Mouse (Mus musculus) kidney, embryonic 14.5 days (tissue): ENCODE results near the gene Zfp729a. TPM values are rescaled to one million over a fixed set of nuclear protein-coding genes. Genes with fewer than 3 reads are reported as not detected.

Source experiments
- ATAC-seq: fragments of 200-750 bp; cut with Nextera tagmentation; 2 replicates; pipeline ENCODE4 v1.8.0; 2017; ENCODE audit warnings: moderate number of reproducible peaks, mild to moderate bottlenecking, moderate TSS enrichment, moderate library complexity; ENCODE audit not compliant: low FRiP score, low TSS enrichment
- H3K27ac ChIP-seq: fragments of 300-500 bp; sonication (generic); 2 replicates; pipeline ENCODE4 v1.5.1; 2014; ENCODE audit warnings: low read depth, mild to moderate bottlenecking, low read length, moderate library complexity, mixed read lengths
- H3K27me3 ChIP-seq: fragments of 300-500 bp; sonication (generic); 2 replicates; pipeline ENCODE4 v1.6.1; 2014; ENCODE audit warnings: mild to moderate bottlenecking, low read length; ENCODE audit not compliant: control insufficient read depth, insufficient read depth
- H3K36me3 ChIP-seq: fragments of 300-500 bp; sonication (generic); 2 replicates; pipeline ENCODE4 v1.6.1; 2014; ENCODE audit warnings: low read length, mixed read lengths; ENCODE audit not compliant: control insufficient read depth, insufficient read depth
- H3K4me1 ChIP-seq: fragments of 300-500 bp; sonication (generic); 2 replicates; pipeline ENCODE4 v1.6.1; 2014; ENCODE audit warnings: low read length, mixed read lengths; ENCODE audit not compliant: control insufficient read depth, insufficient read depth
- H3K4me2 ChIP-seq: fragments of 300-500 bp; sonication (generic); replicated peaks from 2 replicates; pipeline ENCODE4 v1.6.1; 2014; ENCODE audit warnings: low read depth, mild to moderate bottlenecking, low read length
- H3K4me3 ChIP-seq: fragments of 300-500 bp; sonication (generic); 2 replicates; pipeline ENCODE4 v1.5.1; 2014; ENCODE audit warnings: mild to moderate bottlenecking, low read length
- H3K9ac ChIP-seq: fragments of 300-500 bp; sonication (generic); 2 replicates; pipeline ENCODE4 v1.6.1; 2014; ENCODE audit warnings: low read depth, mild to moderate bottlenecking, low read length, moderate library complexity
- H3K9me3 ChIP-seq: fragments of 300-500 bp; sonication (generic); 2 replicates; pipeline ENCODE4 v1.6.1; 2016; ENCODE audit warnings: low read length; ENCODE audit not compliant: control insufficient read depth
- WGBS: fragments of 180-500 bp; shearing (Covaris S2); extraction: QIAGEN DNeasy Blood & Tissue Kit; methylation state at CpG from one replicate; pipeline ENCODE4 v1.1.7; 2014; 5-methylcytosine and 5-hydroxymethylcytosine counted together
- polyA plus RNA-seq: library from polyadenylated mRNA; unstranded; fragments of >200 nt; fragmentation: Nextera tagmentation; extraction: Ambion mirVana; gene quantifications from 2 replicates; pipeline ENCODE4 v1.2.1, GENCODE M21; 2014

The Zfp729a gene
- polyA plus RNA-seq, 1 experiment from 2014 or later = 3.6 TPM

- no peaks in the 10 kb centered on the region for H3K9me3 ChIP-seq
- H3K4me1 ChIP-seq = no peaks in the 10 kb centered on the region
- no peak overlapping the region for H3K9ac ChIP-seq
- H3K27me3 ChIP-seq = no peaks in the 10 kb centered on the region
- no peak overlapping the region for H3K27ac ChIP-seq
- no peak overlapping the region for H3K4me2 ChIP-seq
- no peak for ATAC-seq
- no peak overlapping the region for H3K4me3 ChIP-seq
- no peaks in the 10 kb centered on the region for H3K36me3 ChIP-seq
- WGBS = 81% methylated on average over 5 of the region's 5 CpGs
Observed at GRCm38 (mm10) chr13:67572591-67573189, 64.9 kb downstream of the Zfp729a start.

Other genes with a start within 250 kb of the Zfp729a start
- gene Zfp429, start 238.0 kb downstream of the Zfp729a start, polyA plus RNA-seq = 4.3 and 6.0 TPM in 2 replicates
- gene Zfp459, start 216.4 kb downstream of the Zfp729a start, polyA plus RNA-seq = 0.31 and 2.3 TPM in 2 replicates
- gene Zfp874a, start 186.2 kb downstream of the Zfp729a start, polyA plus RNA-seq = 5.6 and 10.4 TPM in 2 replicates
- gene Zfp874b, start 153.5 kb downstream of the Zfp729a start, polyA plus RNA-seq = 2.2 and 2.3 TPM in 2 replicates
- 13.5 and 16.7 TPM in 2 replicates for gene Zfp58, start 137.2 kb downstream of the Zfp729a start, polyA plus RNA-seq
- gene Gm26965, start 111.6 kb downstream of the Zfp729a start, polyA plus RNA-seq = not detected in 2 replicates
- gene Zfp87, start 111.6 kb downstream of the Zfp729a start, polyA plus RNA-seq = 22.5 and 28.5 TPM in 2 replicates
- gene Zfp748, start 84.0 kb downstream of the Zfp729a start, polyA plus RNA-seq = 15.2 and 17.7 TPM in 2 replicates
- gene Zfp729b, start 28.1 kb downstream of the Zfp729a start, polyA plus RNA-seq = 4.5 and 5.0 TPM in 2 replicates
- gene Gm49345, start within 50 bp of the Zfp729a start, polyA plus RNA-seq = not detected in 2 replicates
- 9.6 and 11.2 TPM in 2 replicates for gene Zfp738, start 49.3 kb upstream of the Zfp729a start, polyA plus RNA-seq
- gene Zfp65, start 91.4 kb upstream of the Zfp729a start, polyA plus RNA-seq = 4.3 and 5.6 TPM in 2 replicates
- 7.1 and 7.6 TPM in 2 replicates for gene Zfp85, start 117.4 kb upstream of the Zfp729a start, polyA plus RNA-seq
- gene Zfp493, start 141.9 kb upstream of the Zfp729a start, polyA plus RNA-seq = 2.2 and 3.7 TPM in 2 replicates
- 7.3 and 8.8 TPM in 2 replicates for gene Zfp273, start 175.9 kb upstream of the Zfp729a start, polyA plus RNA-seq
- gene Gm10037, start 193.3 kb upstream of the Zfp729a start, polyA plus RNA-seq = 2.6 and 2.7 TPM in 2 replicates
- gene BC048507, start 225.5 kb upstream of the Zfp729a start, polyA plus RNA-seq = not detected in 2 replicates